Mouse (Mus musculus) CD4-positive, CD25-positive, alpha-beta regulatory T cell, adult 2 months (primary cell): ENCODE data around the gene Farsa.
"Not testable (repeated sequence)": the region's sequence is repeated elsewhere in the genome, so short reads cannot be mapped to it uniquely, and the experiment has no call there.

Source experiments
- DNase-seq: peaks from one replicate; pipeline ENCODE4 v3.0.0-alpha.2; 2012; ENCODE audit warnings: low read depth, low spot score

Farsa gene

GRCm38 (mm10) chr8:84873016-84873415 lies 16.2 kb downstream of the Farsa start:
- DNase-seq, result peak; percentile 19

GRCm38 (mm10) chr8:84874339-84874738 lies 17.6 kb downstream of the Farsa start:
- DNase-seq, result no peak

- DNase-seq, result no peak
Measured at GRCm38 (mm10) chr8:84877297-84878035, 20.7 kb downstream of the Farsa start.

- DNase-seq, result no peak
Measured at GRCm38 (mm10) chr8:84878915-84879314, 22.1 kb downstream of the Farsa start.

- no peak for DNase-seq
Measured at GRCm38 (mm10) chr8:84884728-84885127, 27.9 kb downstream of the Farsa start.

GRCm38 (mm10) chr8:84888280-84888679 lies 31.5 kb downstream of the Farsa start:
- no peak for DNase-seq

GRCm38 (mm10) chr8:84889141-84889540 lies 32.4 kb downstream of the Farsa start:
- no peak for DNase-seq

GRCm38 (mm10) chr8:84892993-84893708 lies 36.4 kb downstream of the Farsa start:
- no peak for DNase-seq

- DNase-seq, result peak; percentile 93
Measured at GRCm38 (mm10) chr8:84893709-84894134, 36.9 kb downstream of the Farsa start, which contains the start of gene Gcdh. TSS of gene Gcdh (minus strand) at chr8:84893921.

GRCm38 (mm10) chr8:84895963-84896362 lies 39.2 kb downstream of the Farsa start:
- DNase-seq, result no peak

- no peak for DNase-seq
Measured at GRCm38 (mm10) chr8:84901071-84901470, 44.3 kb downstream of the Farsa start.

GRCm38 (mm10) chr8:84901752-84902151 lies 45.0 kb downstream of the Farsa start, which contains the start of gene Klf1:
TSS of gene Klf1 (plus strand) at chr8:84901928.
- DNase-seq, result no peak

GRCm38 (mm10) chr8:84902367-84902919 lies 45.7 kb downstream of the Farsa start:
- DNase-seq, result no peak

- peak; percentile 91 for DNase-seq
Measured at GRCm38 (mm10) chr8:84902920-84903661, 46.3 kb downstream of the Farsa start.

GRCm38 (mm10) chr8:84904351-84904750 lies 47.6 kb downstream of the Farsa start:
- DNase-seq, result no peak

GRCm38 (mm10) chr8:84907037-84907436 lies 50.2 kb downstream of the Farsa start:
- no peak for DNase-seq

GRCm38 (mm10) chr8:84907493-84907892 lies 50.7 kb downstream of the Farsa start:
- no peak for DNase-seq

GRCm38 (mm10) chr8:84907979-84908378 lies 51.2 kb downstream of the Farsa start:
- not testable (repeated sequence) for DNase-seq

GRCm38 (mm10) chr8:84908421-84909161 lies 51.8 kb downstream of the Farsa start, which contains the start of gene Dnase2a:
TSS of gene Dnase2a (plus strand) at chr8:84908560.
- peak; percentile 95 for DNase-seq

- no peak for DNase-seq
Measured at GRCm38 (mm10) chr8:84909162-84909767, 52.5 kb downstream of the Farsa start.

- peak; percentile 67 for DNase-seq
Measured at GRCm38 (mm10) chr8:84909949-84910348, 53.2 kb downstream of the Farsa start.
